Mouse (Mus musculus) ES-Bruce4 (cell line): ENCODE data around the gene BC048403. TPM values are rescaled to one million over a fixed set of nuclear protein-coding genes. Genes with fewer than 3 reads are reported as not detected.

ENCODE experiments used
- H3K27ac ChIP-seq: 2 replicates; pipeline ENCODE4 v1.5.1; 2012; ENCODE audit warnings: low read length, inconsistent platforms; ENCODE audit not compliant: insufficient read depth
- H3K27me3 ChIP-seq: 2 replicates; pipeline ENCODE4 v1.6.1; 2012; ENCODE audit warnings: mild to moderate bottlenecking, low read length, inconsistent platforms; ENCODE audit not compliant: control insufficient read depth, poor library complexity, insufficient read depth, severe bottlenecking
- H3K36me3 ChIP-seq: 2 replicates; pipeline ENCODE4 v1.6.1; 2012; ENCODE audit warnings: inconsistent platforms, mild to moderate bottlenecking, low read length, moderate library complexity; ENCODE audit not compliant: control insufficient read depth, poor library complexity, insufficient read depth, severe bottlenecking
- H3K4me1 ChIP-seq: one replicate; pipeline ENCODE4 v1.8.1; 2011; ENCODE audit warnings: low read length; ENCODE audit not compliant: control insufficient read depth, insufficient read depth
- H3K4me3 ChIP-seq: 2 replicates; pipeline ENCODE4 v1.5.1; 2011; ENCODE audit warnings: low read depth, mild to moderate bottlenecking, low read length
- H3K9ac ChIP-seq: 2 replicates; pipeline ENCODE4 v1.6.1; 2012; ENCODE audit warnings: low read depth, mild to moderate bottlenecking, inconsistent platforms; ENCODE audit not compliant: poor library complexity, severe bottlenecking
- H3K9me3 ChIP-seq: replicated peaks from 2 replicates; pipeline ENCODE4 v1.6.1; 2012; ENCODE audit warnings: mild to moderate bottlenecking, low read length, inconsistent platforms; ENCODE audit not compliant: control insufficient read depth, poor library complexity, insufficient read depth, severe bottlenecking
- CTCF ChIP-seq: IDR thresholded peaks from one replicate; pipeline ENCODE4 v1.8.1; 2011; ENCODE audit warnings: low read depth, low read length
- EP300 ChIP-seq: IDR thresholded peaks from 2 replicates; pipeline ENCODE4 v1.6.1; 2011; ENCODE audit warnings: low read depth, low read length; ENCODE audit not compliant: insufficient read depth
- POLR2A ChIP-seq: IDR thresholded peaks from one replicate; pipeline ENCODE4 v1.8.1; 2011; ENCODE audit warnings: low read length; ENCODE audit not compliant: insufficient read depth
- polyA plus RNA-seq: library from polyadenylated mRNA; stranded (reverse); fragments of >200 nt; gene quantifications from 2 replicates; pipeline ENCODE4 v1.2.4, GENCODE M21; 2011; ENCODE audit warnings: low read depth; ENCODE audit not compliant: missing spikeins, insufficient read depth, insufficient read length

The BC048403 gene
- polyA plus RNA-seq, 1 experiment, result 15.9 TPM

- no peaks in the 10 kb centered on the region for H3K4me1 ChIP-seq
Measured at GRCm38 (mm10) chr10:121704871-121705270, 34.9 kb upstream of the BC048403 start.

DNA sequence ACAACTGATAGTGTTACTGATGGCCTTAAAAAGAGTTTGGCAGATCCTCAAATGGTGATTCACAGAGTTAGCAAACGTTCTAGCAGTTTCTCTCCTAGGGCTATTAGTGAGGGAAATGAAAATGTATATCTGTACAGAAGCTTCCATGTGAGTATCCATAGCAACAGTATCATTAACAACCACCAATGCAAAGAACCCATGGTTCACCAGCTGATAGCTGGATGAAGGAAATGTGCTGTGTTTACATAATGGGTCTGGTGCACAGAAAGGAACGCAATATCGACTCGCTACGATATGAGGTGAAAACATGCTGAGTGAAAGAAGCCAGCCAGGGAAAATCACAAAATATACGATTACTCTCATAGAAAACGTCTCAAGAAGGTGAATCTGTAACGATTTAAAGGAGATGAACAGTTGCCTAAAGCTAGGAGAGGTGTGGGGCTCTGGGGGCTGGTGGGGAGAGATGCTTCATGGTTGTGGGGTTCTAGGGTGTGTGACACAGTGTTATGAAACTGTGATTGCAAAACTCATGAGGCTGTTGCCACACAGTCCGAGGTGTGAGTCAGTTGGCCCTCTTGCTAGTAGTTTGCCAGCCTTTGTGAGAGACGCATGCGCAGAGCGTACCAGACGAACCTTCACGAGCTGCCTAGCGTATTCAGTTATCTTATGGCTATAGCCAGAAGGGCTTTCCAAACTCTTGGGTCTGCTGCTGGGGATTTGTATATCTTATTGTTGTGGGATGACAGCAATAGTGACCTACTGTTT, 34.2 kb upstream of the BC048403 start:
- no peaks in the 10 kb centered on the region for H3K9me3 ChIP-seq
- no peaks in the 10 kb centered on the region for H3K4me1 ChIP-seq
- no peaks in the 10 kb centered on the region for H3K36me3 ChIP-seq
- H3K9ac ChIP-seq, result no peak overlapping the region
- no peak overlapping the region for H3K4me3 ChIP-seq
- no peak overlapping the region for H3K27ac ChIP-seq
- TF ChIP-seq CTCF, result no peak
- no peak for TF ChIP-seq POLR2A
- TF ChIP-seq EP300, result no peak
- no peaks in the 10 kb centered on the region for H3K27me3 ChIP-seq

More at GRCm38 (mm10) chr10:121704871-121705270, 34.9 kb upstream of the BC048403 start:
- no peaks in the 10 kb centered on the region for H3K36me3 ChIP-seq
- H3K27ac ChIP-seq, result no peak overlapping the region
- H3K27me3 ChIP-seq, result no peaks in the 10 kb centered on the region
- H3K4me3 ChIP-seq, result no peak overlapping the region
- H3K9me3 ChIP-seq, result no peaks in the 10 kb centered on the region
- TF ChIP-seq CTCF (no peak), EP300 (no peak), POLR2A (no peak)
- H3K9ac ChIP-seq, result no peak overlapping the region

- no peak for TF ChIP-seq POLR2A
- TF ChIP-seq EP300, result no peak
- TF ChIP-seq CTCF, result no peak
- no peaks in the 10 kb centered on the region for H3K36me3 ChIP-seq
- no peak overlapping the region for H3K4me3 ChIP-seq
- no peak overlapping the region for H3K9ac ChIP-seq
- H3K9me3 ChIP-seq, result no peaks in the 10 kb centered on the region; the same call in 1 of the 2 replicates
- H3K27me3 ChIP-seq, result no peaks in the 10 kb centered on the region
- H3K4me1 ChIP-seq, result no peaks in the 10 kb centered on the region
- H3K27ac ChIP-seq, result no peak overlapping the region
Measured at GRCm38 (mm10) chr10:121716862-121717261, 22.9 kb upstream of the BC048403 start.

DNA sequence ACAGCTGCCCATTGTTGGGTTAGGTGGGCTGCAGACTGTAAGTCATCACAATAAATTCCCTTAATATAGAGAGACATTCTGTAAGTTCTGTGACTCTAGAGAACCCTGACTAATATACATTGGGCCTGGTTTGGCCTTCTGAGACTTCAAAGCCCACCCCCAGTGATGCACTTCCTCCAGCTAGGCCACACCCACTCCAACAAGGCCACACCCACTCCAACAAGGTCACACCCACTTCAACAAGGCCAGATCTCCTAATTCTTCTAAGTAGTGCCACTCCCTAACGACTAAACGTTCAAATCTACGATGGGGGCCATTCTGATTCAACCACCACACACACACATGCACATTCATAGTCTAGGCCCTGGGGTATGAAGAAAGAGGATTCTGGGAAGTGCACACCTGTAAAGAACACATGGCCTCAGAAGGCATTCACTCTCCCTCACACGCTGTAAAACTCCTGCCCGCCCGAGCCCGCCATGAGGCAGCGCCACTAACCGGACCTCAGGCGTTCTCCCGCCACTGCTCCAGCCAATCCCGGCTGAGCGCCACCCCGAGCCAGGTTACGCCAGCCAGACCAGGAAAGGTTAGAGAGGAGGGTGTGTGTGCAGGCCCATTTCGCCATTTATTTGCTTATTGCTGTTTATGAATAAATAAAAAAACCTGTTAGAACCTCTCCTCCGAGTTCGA, 20.7 kb upstream of the BC048403 start:
- Histone ChIP-seq H3K36me3 (no peaks in the 10 kb centered on the region), H3K4me1 (no peaks in the 10 kb centered on the region), H3K9ac (no peak overlapping the region), H3K9me3 (peaks cover 4% of the 10 kb centered on the region; the same call in 1 of the 2 replicates), H3K27ac (no peak overlapping the region), H3K27me3 (no peaks in the 10 kb centered on the region), H3K4me3 (no peak overlapping the region)
- no peak for TF ChIP-seq POLR2A

DNA sequence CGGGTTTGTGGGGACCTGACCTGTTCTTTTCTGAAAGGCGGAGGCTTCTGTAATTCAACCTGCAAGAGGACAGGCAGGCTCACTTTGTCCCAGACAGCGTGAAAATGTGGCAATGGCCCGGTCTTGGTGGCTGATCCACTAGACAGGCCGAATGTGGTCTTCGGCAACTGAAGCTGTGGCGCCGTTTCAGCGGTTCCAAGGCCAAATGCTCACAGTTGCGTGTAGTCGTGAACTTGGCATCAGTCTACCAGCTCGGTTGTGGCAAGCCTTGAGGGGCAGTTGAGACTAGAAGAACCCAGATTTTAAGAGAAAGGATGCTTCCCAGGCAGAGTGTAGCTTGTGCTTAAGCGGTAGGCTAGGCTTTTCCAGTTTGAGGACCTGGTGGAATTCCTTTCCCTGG, 19.0 kb upstream of the BC048403 start:
- H3K4me3 ChIP-seq, result no peak overlapping the region
- no peak overlapping the region for H3K27ac ChIP-seq
- H3K9ac ChIP-seq, result no peak overlapping the region
- H3K27me3 ChIP-seq, result no peaks in the 10 kb centered on the region
- no peaks in the 10 kb centered on the region for H3K4me1 ChIP-seq
- TF ChIP-seq POLR2A, result no peak
- TF ChIP-seq EP300, result no peak
- no peak for TF ChIP-seq CTCF
- H3K9me3 ChIP-seq, result peaks cover 4% of the 10 kb centered on the region; the same call in 1 of the 2 replicates
- no peaks in the 10 kb centered on the region for H3K36me3 ChIP-seq

DNA sequence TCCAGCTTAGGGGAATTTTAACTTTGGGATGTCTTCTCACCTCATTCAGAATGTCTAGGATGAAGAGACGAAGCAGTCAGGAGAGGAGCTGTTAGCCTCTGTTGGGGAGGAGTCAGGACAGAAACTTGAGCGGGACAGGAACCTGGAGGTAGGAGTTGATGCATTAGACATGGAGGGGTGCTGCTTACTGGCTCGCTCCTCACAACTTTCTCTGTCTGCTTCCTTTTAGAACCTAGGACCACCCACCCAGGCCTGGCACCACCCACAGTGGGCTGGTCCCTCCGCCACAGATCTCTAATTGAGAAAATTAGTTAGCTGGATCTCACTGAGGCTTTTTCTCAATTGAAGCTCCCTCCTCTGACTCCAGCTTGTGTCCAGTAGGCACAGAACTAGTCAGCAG, 13.2 kb upstream of the BC048403 start:
- peaks cover 4% of the 10 kb centered on the region; the same call in 1 of the 2 replicates for H3K9me3 ChIP-seq
- TF ChIP-seq EP300 (no peak), CTCF (no peak), POLR2A (no peak)
- no peaks in the 10 kb centered on the region for H3K27me3 ChIP-seq
- no peaks in the 10 kb centered on the region for H3K4me1 ChIP-seq
- H3K36me3 ChIP-seq, result no peaks in the 10 kb centered on the region
- H3K9ac ChIP-seq, result no peak overlapping the region
- H3K27ac ChIP-seq, result no peak overlapping the region
- H3K4me3 ChIP-seq, result no peak overlapping the region
